Mouse (Mus musculus) intestine, embryonic 16.5 days (tissue): ENCODE results near the gene Lat2. TPM values are rescaled to one million over a fixed set of nuclear protein-coding genes. Genes with fewer than 3 reads are reported as not detected.

Source experiments
- ATAC-seq: fragments of 200-750 bp; cut with Nextera tagmentation; 2 replicates; pipeline ENCODE4 v1.8.0; 2017; ENCODE audit warnings: moderate TSS enrichment, moderate library complexity
- H3K27ac ChIP-seq: fragments of 300-500 bp; sonication (generic); 2 replicates; pipeline ENCODE4 v1.5.1; 2014; ENCODE audit warnings: mild to moderate bottlenecking, low read length
- H3K27me3 ChIP-seq: fragments of 300-500 bp; sonication (generic); replicated peaks from 2 replicates; pipeline ENCODE4 v1.6.1; 2014; ENCODE audit warnings: low read length, control low read depth, mixed read lengths; ENCODE audit not compliant: control insufficient read depth, insufficient read depth
- H3K36me3 ChIP-seq: fragments of 300-500 bp; sonication (generic); 2 replicates; pipeline ENCODE4 v1.6.1; 2014; ENCODE audit warnings: low read length, control low read depth; ENCODE audit not compliant: control insufficient read depth, insufficient read depth
- H3K4me1 ChIP-seq: fragments of 300-500 bp; sonication (generic); 2 replicates; pipeline ENCODE4 v1.6.1; 2014; ENCODE audit warnings: low read length, control low read depth, mixed read lengths; ENCODE audit not compliant: control insufficient read depth, insufficient read depth
- H3K4me2 ChIP-seq: fragments of 300-500 bp; sonication (generic); 2 replicates; pipeline ENCODE4 v1.6.1; 2014; ENCODE audit warnings: low read depth, low read length, control low read depth
- H3K4me3 ChIP-seq: fragments of 300-500 bp; sonication (generic); 2 replicates; pipeline ENCODE4 v1.5.1; 2014; ENCODE audit warnings: mild to moderate bottlenecking, low read length
- H3K9ac ChIP-seq: fragments of 300-500 bp; sonication (generic); 2 replicates; pipeline ENCODE4 v1.6.1; 2014; ENCODE audit warnings: low read depth, low read length
- H3K9me3 ChIP-seq: fragments of 300-500 bp; sonication (generic); 2 replicates; pipeline ENCODE4 v1.6.1; 2016; ENCODE audit warnings: low read length, control low read depth; ENCODE audit not compliant: control insufficient read depth
- WGBS: fragments of 180-500 bp; shearing (Covaris S2); extraction: QIAGEN DNeasy Blood & Tissue Kit; methylation state at CpG from one replicate; pipeline ENCODE4 v1.1.7; 2014; 5-methylcytosine and 5-hydroxymethylcytosine counted together
- polyA plus RNA-seq: library from polyadenylated mRNA; unstranded; fragments of >200 nt; fragmentation: Nextera tagmentation; extraction: Ambion mirVana; gene quantifications from 2 replicates; pipeline ENCODE4 v1.2.1, GENCODE M21; 2015

Lat2 gene
- polyA plus RNA-seq, 1 experiment from 2014 or later = 2.1 TPM

DNA sequence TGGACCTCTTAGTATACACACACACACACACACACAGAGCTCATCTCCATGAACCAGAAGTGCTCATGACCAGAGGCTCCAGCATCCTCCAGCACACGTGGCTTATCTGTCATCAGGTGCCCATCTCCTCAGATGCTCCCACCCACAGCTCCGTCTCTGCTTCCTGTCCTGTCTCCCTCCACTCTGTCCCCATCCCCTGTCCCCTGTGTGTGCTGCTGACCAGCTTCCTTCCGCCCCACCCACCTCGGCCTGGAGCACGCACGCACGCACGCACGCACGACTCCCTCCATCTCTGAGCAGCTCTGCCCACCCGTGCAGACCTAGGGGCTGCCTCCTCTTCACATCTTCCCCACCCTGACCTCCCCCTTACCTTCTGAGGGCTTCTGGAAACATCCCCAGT is 10.4 kb downstream of the Lat2 start:
- H3K4me1 ChIP-seq = no peaks in the 10 kb centered on the region
- H3K9ac ChIP-seq = no peak overlapping the region
- H3K4me3 ChIP-seq = no peak overlapping the region
- no peak overlapping the region for H3K4me2 ChIP-seq
- no peaks in the 10 kb centered on the region for H3K9me3 ChIP-seq
- 81% methylated on average over 11 of the region's 11 CpGs for WGBS
- H3K27ac ChIP-seq = no peak overlapping the region
- no peak for ATAC-seq
- H3K27me3 ChIP-seq = no peaks in the 10 kb centered on the region
- no peaks in the 10 kb centered on the region for H3K36me3 ChIP-seq

DNA sequence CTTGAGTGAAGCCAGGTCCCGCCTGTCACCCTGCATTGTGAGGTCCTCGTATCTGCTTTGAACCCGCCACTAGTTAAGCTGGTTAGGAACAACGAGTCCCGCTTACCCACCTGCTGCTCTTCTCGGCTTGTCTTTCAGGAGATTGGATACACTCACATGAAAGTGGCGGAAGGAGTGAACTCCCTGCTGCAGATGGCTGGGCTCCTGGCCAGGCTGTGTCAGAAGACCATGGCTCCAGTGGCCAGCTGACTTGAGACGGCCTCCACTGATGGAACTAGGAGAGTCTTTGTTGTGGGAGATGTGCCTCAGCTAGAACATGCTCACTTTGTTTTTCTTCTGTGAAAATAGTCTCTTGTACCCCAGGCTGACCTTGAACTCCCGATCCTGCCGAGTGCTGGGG is 17.1 kb downstream of the Lat2 start:
- ATAC-seq = no peak
- no peak overlapping the region for H3K9ac ChIP-seq
- H3K4me3 ChIP-seq = no peak overlapping the region
- H3K9me3 ChIP-seq = no peaks in the 10 kb centered on the region
- 85% methylated on average over 10 of the region's 10 CpGs for WGBS
- no peak overlapping the region for H3K27ac ChIP-seq
- no peak overlapping the region for H3K4me2 ChIP-seq
- no peaks in the 10 kb centered on the region for H3K4me1 ChIP-seq
- peaks cover 24% of the 10 kb centered on the region for H3K36me3 ChIP-seq
- H3K27me3 ChIP-seq = no peaks in the 10 kb centered on the region

DNA sequence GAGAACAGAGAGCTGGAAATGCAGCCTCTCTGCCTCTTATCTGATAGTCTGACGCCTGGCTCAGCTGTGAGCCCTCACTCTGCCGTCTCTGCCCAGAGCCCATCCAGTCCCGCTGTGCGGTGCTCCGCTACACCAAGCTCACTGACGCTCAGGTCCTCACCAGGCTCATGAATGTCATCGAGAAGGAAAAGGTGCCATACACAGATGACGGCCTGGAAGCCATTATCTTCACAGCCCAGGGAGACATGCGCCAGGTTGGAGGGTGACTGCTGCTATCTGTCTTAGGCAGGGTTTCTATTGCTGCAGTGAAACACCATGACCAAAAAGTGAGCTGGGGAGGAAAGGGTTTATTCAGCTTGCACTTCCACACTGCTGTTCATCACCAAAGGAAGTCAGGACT is 21.7 kb downstream of the Lat2 start:
- Histone ChIP-seq H3K27me3 (no peaks in the 10 kb centered on the region), H3K36me3 (peaks cover 32% of the 10 kb centered on the region)

DNA sequence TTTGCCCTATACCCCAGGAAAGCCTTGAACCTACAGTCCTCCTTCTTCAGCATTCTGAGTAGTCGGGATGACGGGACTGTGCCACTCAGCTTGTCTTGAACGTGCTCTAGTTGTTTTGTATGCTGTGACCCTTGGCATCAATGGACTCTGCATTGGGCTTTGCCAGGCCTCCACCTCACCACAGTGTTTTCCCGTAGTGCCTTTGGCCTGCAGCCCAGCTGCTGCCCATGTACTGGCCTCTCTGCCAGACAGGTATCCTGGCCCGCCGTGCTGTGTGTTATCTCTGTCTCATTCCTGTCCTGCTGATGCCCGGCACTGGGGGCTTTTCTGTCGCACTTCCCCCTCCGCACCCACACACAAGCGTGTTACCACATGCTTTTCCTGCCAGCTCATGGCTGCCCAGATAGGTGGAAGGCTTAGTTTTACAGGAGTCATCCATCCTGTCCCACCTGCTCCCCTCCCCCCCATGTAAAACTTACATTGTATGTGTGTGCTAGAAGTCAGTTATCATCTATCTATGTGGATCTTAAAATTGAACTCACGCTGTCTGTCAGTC is 22.7 kb downstream of the Lat2 start:
- Histone ChIP-seq H3K9me3 (no peaks in the 10 kb centered on the region), H3K4me3 (no peak overlapping the region), H3K4me1 (no peaks in the 10 kb centered on the region), H3K27me3 (no peaks in the 10 kb centered on the region), H3K4me2 (no peak overlapping the region), H3K36me3 (peaks cover 29% of the 10 kb centered on the region), H3K9ac (no peak overlapping the region), H3K27ac (no peak overlapping the region)
- ATAC-seq = no peak
- 86% methylated on average over 11 of the region's 11 CpGs for WGBS

More for the DNA sequence above, 21.7 kb downstream of the Lat2 start:
- Histone ChIP-seq H3K27ac (no peak overlapping the region), H3K9ac (no peak overlapping the region), H3K4me2 (no peak overlapping the region), H3K4me1 (no peaks in the 10 kb centered on the region), H3K9me3 (no peaks in the 10 kb centered on the region), H3K4me3 (no peak overlapping the region)
- WGBS = 83% methylated on average over 9 of the region's 9 CpGs
- ATAC-seq = no peak

DNA sequence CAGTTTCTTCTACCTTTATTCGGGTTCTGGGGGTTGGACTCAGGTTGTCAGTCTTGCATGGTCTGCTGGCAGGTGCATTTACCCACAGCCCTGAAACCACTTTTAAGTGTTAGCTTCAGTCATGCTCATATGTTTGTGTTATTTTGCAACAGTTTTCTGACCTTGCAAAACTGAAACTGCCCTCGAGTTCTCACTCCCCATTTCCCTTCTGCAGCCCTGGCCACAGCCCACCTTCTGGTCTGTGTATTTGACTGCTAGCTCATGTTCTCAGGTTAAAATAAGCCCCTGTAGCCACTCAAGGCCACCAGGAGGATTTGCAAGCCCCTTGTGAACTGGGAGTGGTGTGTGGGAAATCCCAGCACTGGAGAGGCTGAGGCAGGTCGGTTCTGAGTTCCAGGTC is 24.9 kb downstream of the Lat2 start:
- no peaks in the 10 kb centered on the region for H3K4me1 ChIP-seq
- H3K27ac ChIP-seq = no peak overlapping the region
- no peak overlapping the region for H3K4me2 ChIP-seq
- H3K4me3 ChIP-seq = no peak overlapping the region
- H3K9me3 ChIP-seq = no peaks in the 10 kb centered on the region
- no peak for ATAC-seq
- H3K27me3 ChIP-seq = no peaks in the 10 kb centered on the region
- H3K9ac ChIP-seq = no peak overlapping the region
- WGBS = 87% methylated on average over 3 of the region's 3 CpGs
- peaks cover 21% of the 10 kb centered on the region for H3K36me3 ChIP-seq

DNA sequence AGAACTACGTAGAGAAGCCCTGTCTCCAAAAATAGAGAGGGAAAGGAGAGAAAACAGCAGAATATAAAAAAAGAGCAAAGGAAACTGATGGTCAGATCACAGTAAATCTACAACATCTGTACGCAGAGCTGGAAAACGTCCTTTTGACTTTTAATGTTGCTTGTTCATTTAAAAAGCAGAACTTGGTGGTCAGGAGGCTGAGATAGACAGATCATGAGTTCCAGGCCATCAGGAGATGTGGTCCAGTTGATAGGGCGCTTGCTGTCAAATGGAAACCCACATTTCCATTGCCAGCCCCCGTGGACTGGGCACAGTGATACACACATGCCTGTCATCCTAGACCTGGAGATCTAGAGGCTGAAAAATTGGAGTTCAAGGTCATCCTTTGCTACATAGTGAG is 30.0 kb downstream of the Lat2 start:
- Histone ChIP-seq H3K4me3 (no peak overlapping the region), H3K4me2 (no peak overlapping the region), H3K9ac (no peak overlapping the region), H3K36me3 (peaks cover 2% of the 10 kb centered on the region; the same call in 1 of the 2 replicates), H3K27ac (no peak overlapping the region), H3K4me1 (peaks cover 8% of the 10 kb centered on the region), H3K27me3 (no peaks in the 10 kb centered on the region), H3K9me3 (no peaks in the 10 kb centered on the region)
- ATAC-seq = no peak
- 87% methylated on average over 5 of the region's 5 CpGs for WGBS

DNA sequence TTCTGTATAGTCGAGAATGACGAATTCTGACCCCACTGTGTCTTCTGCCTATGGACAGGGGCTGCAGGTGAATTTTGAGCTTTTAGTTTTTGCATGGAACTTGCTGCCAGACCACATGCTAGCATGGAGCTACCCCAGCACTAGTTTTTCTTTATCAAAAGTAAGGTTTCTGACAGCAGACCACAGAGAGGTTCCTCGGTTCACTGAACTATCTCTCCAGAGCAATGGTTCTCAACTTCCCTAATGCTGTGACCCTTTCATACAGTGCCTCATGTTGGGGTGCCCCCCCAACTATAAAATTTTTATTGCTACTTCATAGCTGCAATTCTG is 31.0 kb downstream of the Lat2 start:
- H3K4me1 ChIP-seq = peaks cover 8% of the 10 kb centered on the region
- 0 out of 2 replicates have a peak overlapping the region, but pooled peaks have one; percentile 89 for H3K4me3 ChIP-seq
- no peak for ATAC-seq
- no peaks in the 10 kb centered on the region for H3K27me3 ChIP-seq
- peak overlapping the region; percentile 88; the same call in 1 of the 2 replicates for H3K9ac ChIP-seq
- peaks cover 2% of the 10 kb centered on the region; the same call in 1 of the 2 replicates for H3K36me3 ChIP-seq
- WGBS = 68% methylated on average over 3 of the region's 3 CpGs
- no peak overlapping the region for H3K27ac ChIP-seq
- peak overlapping the region; percentile 66; the same call in 1 of the 2 replicates for H3K4me2 ChIP-seq
- H3K9me3 ChIP-seq = no peaks in the 10 kb centered on the region

DNA sequence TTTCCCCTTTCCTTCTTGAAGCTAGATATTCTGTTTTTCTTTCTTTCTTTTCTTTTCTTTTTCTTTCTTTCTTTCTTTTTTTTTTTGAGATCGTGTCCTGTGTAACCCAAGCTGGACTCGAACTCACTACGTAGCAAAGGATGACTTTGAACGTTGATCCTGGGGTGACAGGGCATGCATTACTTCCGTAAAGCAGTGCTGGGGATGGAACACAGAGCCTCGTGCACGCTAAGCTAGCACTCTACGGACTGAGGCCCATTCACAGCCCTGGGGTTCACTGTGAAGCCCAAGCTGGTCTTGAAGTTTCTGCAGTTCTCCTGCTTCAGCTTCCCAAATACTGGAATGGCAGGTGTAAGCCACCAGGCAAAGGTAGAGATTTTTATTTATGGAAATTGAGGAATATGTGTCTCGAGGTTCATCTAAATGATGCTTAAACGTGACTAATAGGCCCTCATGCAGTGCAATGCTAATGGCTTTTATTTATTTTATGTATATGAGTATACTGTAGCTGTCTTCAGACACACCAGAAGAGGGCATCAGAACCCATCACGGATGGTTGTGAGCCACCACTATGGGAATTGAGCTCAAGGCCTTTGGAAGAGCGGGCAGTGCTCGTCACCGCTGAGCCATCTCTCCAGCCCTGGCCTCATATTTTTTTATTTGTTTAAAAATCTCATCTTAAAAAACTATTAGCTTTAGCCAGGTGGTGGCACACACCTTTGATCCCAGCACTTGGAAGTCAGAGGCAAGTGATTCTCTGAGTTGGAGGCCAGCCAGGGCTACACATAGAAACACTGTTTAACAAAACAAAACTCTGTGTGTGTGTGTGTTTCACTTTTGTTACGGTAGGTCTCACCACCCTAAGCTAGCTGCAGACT is 31.6 kb downstream of the Lat2 start:
- Histone ChIP-seq H3K4me1 (peaks cover 8% of the 10 kb centered on the region), H3K4me3 (peak overlapping the region; percentile 89), H3K36me3 (peaks cover 2% of the 10 kb centered on the region; the same call in 1 of the 2 replicates), H3K27ac (no peak overlapping the region), H3K4me2 (peak overlapping the region; percentile 66), H3K9me3 (no peaks in the 10 kb centered on the region), H3K9ac (peak overlapping the region; percentile 88), H3K27me3 (no peaks in the 10 kb centered on the region)
- 27% methylated on average over 15 of the region's 15 CpGs for WGBS
- peak; percentile 36 for ATAC-seq

DNA sequence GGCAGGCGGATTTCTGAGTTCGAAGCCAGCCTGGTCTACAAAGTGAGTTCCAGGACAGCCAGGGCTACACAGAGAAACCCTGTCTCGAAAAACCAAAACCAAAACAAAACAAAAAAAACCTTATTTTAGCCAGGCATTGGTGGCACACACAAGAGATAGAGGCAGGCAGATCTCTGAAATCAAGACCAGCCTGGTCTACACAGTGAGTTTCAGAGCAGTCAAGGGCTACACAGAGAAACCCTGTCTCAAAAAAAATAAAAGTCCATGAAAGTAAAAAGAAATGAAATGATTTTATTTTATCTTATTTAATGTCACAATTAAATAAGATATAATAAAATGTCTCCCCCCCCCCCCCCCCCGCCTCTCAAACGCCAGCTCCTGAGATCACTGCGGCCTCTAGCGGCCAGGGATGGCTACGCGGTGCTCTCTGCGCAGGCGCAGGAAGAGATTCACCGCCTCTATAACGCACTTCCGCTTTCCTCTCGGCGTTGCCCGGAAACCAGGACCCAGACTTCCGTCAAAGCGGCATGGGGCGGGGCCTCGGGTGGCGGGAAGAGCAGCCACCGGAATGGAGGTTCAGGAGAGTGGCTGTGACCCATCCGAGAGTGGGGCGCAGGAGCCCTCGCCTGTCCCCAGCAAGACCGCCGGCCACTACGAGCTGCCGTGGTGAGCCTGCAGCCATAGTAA is 32.5 kb downstream of the Lat2 start:
- H3K9me3 ChIP-seq = no peaks in the 10 kb centered on the region
- ATAC-seq = peak; percentile 98
- H3K4me2 ChIP-seq = peak overlapping the region; percentile 66
- peak overlapping the region; percentile 89 for H3K4me3 ChIP-seq
- 8% methylated on average over 28 of the region's 30 CpGs for WGBS
- peaks cover 8% of the 10 kb centered on the region for H3K4me1 ChIP-seq
- H3K9ac ChIP-seq = peak overlapping the region; percentile 88
- peaks cover 2% of the 10 kb centered on the region; the same call in 1 of the 2 replicates for H3K36me3 ChIP-seq
- 0 out of 2 replicates have a peak overlapping the region, but pooled peaks have one; percentile 25 for H3K27ac ChIP-seq
- H3K27me3 ChIP-seq = no peaks in the 10 kb centered on the region
